Mouse (Mus musculus): Measurements from ENCODE around the gene Eif4a1. TPM values are rescaled to one million over a fixed set of nuclear protein-coding genes. Genes with fewer than 3 reads are reported as not detected.

Gene Eif4a1
- polyA plus RNA-seq, 1 experiment = 210 TPM

DNA sequence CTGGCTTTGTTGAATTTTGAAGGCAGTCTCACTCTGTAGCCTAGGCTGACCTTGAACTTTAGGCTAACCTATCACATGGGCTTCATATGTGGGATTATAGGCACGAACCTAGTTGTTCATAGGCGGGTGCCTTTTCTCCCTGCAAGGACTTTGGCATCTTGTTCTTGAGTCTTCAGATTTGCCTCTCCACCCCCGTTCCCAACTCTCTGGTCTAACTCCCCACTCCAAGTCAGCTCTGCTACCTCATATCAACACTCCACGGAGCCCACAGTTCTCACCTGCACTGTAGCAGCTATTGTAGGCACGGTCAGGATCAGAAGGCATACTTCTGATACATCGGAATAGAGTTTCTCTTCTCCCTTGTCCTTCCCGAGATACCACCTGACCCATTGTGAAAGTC is 11.4 kb upstream of the Eif4a1 start:
- Histone ChIP-seq H3K4me3 (ENCODE audit: control insufficient read depth, low read depth, low read length) (no peak overlapping the region), H3K4me1 (ENCODE audit: control insufficient read depth, insufficient read depth, low read length) (peaks cover 9% of the 10 kb centered on the region), H3K36me3 (ENCODE audit: control insufficient read depth, insufficient read depth, low read length) (no peaks in the 10 kb centered on the region), H3K27ac (ENCODE audit: control insufficient read depth, insufficient read depth, low read depth, low read length) (peak overlapping the region; percentile 59), H3K27me3 (ENCODE audit: control insufficient read depth, insufficient read depth, low read length) (no peaks in the 10 kb centered on the region)
- TF ChIP-seq POLR2A (IDR thresholded peaks at IDR 0.05; ENCODE audit: control insufficient read depth, low read depth, low read length) (no peak), CTCF (IDR thresholded peaks at IDR 0.05; ENCODE audit: control insufficient read depth, insufficient read depth, insufficient replicate concordance, low read depth, low read length) (no peak)

DNA sequence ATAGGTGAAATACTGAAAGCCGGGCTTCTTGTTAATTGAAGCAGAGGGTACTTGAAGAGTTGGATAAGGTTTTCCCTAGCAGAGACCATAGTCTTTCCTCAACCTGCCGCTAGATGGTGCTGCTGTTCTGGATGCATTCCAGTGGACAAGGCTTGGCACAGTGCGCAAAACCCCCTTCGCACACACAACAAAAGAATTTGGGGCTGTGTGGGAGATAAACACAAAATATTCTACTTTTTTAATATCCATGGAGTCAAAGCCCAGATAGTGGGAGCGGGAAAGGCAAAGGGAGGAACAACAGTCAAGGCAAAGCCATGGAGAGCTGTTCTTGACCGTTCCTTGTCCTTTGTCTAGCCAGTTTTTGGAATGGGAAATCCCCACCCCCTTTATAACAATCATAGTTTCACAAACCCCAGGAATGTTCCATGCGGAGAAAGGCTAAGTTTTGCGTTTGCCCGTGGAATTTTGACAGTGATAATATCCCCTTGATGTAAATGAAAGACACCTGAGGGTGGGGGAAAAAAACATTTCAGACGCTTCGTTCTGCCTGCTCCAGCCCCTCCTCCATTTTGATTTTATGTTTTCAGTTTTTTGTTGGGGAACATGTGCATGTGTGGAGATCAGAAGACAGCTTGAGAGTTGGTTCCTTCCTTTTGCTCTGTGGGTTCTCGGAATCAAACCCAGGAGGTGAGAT is 10.8 kb upstream of the Eif4a1 start:
- no peaks in the 10 kb centered on the region for H3K36me3 ChIP-seq (ENCODE audit: control insufficient read depth, insufficient read depth, low read length)
- H3K4me3 ChIP-seq (ENCODE audit: control insufficient read depth, low read depth, low read length) = no peak overlapping the region
- TF ChIP-seq CTCF (IDR thresholded peaks at IDR 0.05; ENCODE audit: control insufficient read depth, insufficient read depth, insufficient replicate concordance, low read depth, low read length) (peak; percentile 81; the same call in 1 of the 2 replicates), POLR2A (IDR thresholded peaks at IDR 0.05; ENCODE audit: control insufficient read depth, low read depth, low read length) (no peak)
- H3K4me1 ChIP-seq (ENCODE audit: control insufficient read depth, insufficient read depth, low read length) = peaks cover 9% of the 10 kb centered on the region
- H3K27ac ChIP-seq (ENCODE audit: control insufficient read depth, insufficient read depth, low read depth, low read length) = peak overlapping the region; percentile 59
- no peaks in the 10 kb centered on the region for H3K27me3 ChIP-seq (ENCODE audit: control insufficient read depth, insufficient read depth, low read length)

DNA sequence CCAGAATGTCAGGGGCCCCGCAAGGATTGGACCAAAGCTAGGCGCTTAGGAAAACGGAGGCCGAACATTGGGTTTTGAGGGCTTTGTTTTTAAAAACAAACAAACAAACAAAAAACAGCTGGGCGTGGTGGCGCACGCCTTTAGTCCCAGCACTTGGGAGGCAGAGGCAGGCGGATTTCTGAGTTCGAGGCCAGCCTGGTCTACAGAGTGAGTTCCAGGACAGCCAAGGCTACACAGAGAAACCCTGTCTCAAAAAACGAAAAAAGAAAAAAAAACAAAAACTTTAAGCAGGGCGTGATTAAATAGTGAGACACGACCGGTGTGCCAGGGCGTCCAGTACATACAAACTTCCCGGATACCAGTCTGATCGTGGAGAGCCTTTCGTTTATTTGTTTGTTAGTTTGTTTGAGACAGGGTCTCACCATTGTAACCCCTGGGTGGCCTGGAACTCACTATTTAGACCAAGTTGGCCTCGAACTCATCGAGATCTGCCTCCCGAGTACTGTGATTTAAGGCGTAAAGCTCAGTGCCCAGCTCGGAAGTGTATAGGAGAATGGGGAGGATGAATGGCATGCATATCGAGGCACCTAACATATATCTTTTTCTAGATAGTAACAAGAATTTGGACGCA is 10.1 kb upstream of the Eif4a1 start:
- Histone ChIP-seq H3K27me3 (ENCODE audit: control insufficient read depth, insufficient read depth, low read length) (no peaks in the 10 kb centered on the region), H3K36me3 (ENCODE audit: control insufficient read depth, insufficient read depth, low read length) (no peaks in the 10 kb centered on the region), H3K4me3 (ENCODE audit: control insufficient read depth, low read depth, low read length) (peak overlapping the region; percentile 90), H3K4me1 (ENCODE audit: control insufficient read depth, insufficient read depth, low read length) (peaks cover 9% of the 10 kb centered on the region), H3K27ac (ENCODE audit: control insufficient read depth, insufficient read depth, low read depth, low read length) (peak overlapping the region; percentile 74)
- TF ChIP-seq CTCF (IDR thresholded peaks at IDR 0.05; ENCODE audit: control insufficient read depth, insufficient read depth, insufficient replicate concordance, low read depth, low read length) (no peak), POLR2A (IDR thresholded peaks at IDR 0.05; ENCODE audit: control insufficient read depth, low read depth, low read length) (no peak)

DNA sequence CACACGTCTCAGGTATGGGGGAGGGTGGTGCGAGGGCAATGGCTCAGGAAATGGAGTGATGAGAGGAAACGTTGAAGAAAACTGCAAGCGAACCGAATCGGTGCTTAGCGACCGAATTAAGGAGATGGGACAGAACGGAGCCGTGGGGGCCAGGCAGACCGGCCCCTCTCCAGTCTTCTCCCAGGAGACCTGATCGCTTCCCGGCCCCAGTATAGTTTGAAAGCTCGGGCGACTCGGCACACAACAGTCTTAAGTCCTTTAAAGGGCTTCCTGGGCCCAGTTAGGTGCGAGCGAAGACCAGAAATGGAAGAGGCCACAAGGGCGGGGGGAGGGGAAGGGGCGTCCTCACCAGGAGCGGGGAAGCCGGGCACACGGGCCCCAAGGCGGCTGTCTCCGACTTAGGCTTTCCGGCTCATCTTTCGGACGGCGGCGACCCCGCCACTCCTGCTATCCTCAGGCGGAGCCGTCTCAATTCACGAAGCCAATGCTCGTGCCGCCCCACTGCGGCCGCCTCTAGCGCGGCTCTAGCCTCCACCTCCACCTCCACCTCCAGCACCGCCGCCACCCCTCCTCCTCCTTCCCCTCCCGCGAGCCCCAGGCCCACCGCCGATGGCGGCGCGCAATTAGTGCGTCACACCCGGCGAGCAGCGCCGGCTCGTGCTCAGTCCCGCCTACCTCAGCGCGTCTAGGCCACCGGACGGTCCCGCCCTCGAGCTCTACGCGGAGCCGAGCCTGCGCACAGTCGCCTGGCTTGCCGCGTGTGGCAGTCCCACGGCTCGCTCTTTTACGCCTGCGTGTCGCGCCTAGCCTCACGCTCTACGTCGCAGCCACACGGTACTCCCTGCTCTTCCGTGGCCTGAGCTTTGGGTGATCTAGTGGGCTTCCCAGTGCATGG is 9.3 kb upstream of the Eif4a1 start, which contains the start of gene Senp3:
Senp3 (minus strand) TSS at position 771 of the 895 bp plus-strand sequence.
- peaks cover 9% of the 10 kb centered on the region for H3K4me1 ChIP-seq (ENCODE audit: control insufficient read depth, insufficient read depth, low read length)
- no peaks in the 10 kb centered on the region for H3K36me3 ChIP-seq (ENCODE audit: control insufficient read depth, insufficient read depth, low read length)
- H3K27me3 ChIP-seq (ENCODE audit: control insufficient read depth, insufficient read depth, low read length) = no peaks in the 10 kb centered on the region
- H3K27ac ChIP-seq (ENCODE audit: control insufficient read depth, insufficient read depth, low read depth, low read length) = peak within 1 kb of the TSS; percentile 74
- peak within 1 kb of the TSS; percentile 90 for H3K4me3 ChIP-seq (ENCODE audit: control insufficient read depth, low read depth, low read length)
- TF ChIP-seq POLR2A (IDR thresholded peaks at IDR 0.05; ENCODE audit: control insufficient read depth, low read depth, low read length) (peak; percentile 87; the same call in 1 of the 2 replicates), CTCF (IDR thresholded peaks at IDR 0.05; ENCODE audit: control insufficient read depth, insufficient read depth, insufficient replicate concordance, low read depth, low read length) (no peak)

DNA sequence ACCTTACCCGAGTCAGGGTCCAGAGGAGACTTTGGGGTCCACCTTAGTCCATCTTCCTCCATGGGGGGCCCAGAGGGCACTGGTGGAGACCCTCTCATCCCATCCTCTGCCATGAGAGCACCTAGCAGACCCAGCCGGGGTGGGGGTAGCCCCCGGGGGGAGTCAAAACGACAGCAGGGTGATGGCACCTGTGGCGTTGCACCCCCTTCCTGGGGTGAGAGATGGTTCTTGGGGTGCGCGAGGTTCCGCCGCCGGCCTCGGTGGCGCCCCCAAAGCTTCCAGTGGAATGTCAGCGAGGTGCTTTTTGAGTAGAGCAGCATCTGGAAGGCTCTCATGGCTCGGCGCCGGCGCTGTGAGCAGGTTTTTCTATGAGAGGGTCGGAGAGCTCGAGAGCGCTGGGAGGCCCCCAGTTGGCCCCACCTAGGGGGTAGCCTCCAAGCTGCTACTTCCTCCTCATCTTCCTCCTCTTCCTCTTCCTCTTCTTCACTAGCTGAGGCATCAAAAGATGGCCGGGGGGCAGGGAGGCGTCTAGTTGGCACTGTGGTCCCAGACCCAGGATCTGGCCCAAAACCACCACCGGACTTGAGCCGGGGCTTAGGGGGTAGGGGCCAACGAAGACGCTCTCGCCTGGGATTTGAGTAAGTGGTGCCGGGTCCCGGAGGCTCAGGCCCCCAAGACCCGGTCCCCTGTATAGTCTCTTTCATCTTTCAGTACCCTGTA is 8.1 kb upstream of the Eif4a1 start:
- no peaks in the 10 kb centered on the region for H3K36me3 ChIP-seq (ENCODE audit: control insufficient read depth, insufficient read depth, low read length)

DNA sequence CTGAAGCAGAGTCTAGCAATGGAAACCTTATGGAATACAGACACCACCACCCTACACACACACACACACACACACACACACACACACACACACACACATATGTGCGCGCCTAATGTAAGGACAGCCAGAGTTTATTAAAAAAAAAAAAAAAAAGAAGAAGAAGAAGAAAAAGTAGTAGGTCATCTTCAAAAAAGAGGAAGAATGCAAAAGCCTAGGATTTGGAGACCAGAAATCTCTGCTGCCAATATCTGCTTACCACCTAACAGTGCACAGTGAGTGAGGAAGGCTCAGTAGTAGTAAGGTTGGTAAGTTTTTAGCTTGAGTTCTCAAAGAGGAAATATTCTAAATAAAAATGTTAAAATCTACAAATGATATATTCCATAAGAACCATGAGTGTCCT is 6.9 kb upstream of the Eif4a1 start:
- H3K27ac ChIP-seq (ENCODE audit: control insufficient read depth, insufficient read depth, low read depth, low read length) = no peak overlapping the region
- no peaks in the 10 kb centered on the region for H3K36me3 ChIP-seq (ENCODE audit: control insufficient read depth, insufficient read depth, low read length)
- no peak for TF ChIP-seq POLR2A (IDR thresholded peaks at IDR 0.05; ENCODE audit: control insufficient read depth, low read depth, low read length)
- no peak for TF ChIP-seq CTCF (IDR thresholded peaks at IDR 0.05; ENCODE audit: control insufficient read depth, insufficient read depth, insufficient replicate concordance, low read depth, low read length)
- no peak overlapping the region for H3K4me3 ChIP-seq (ENCODE audit: control insufficient read depth, low read depth, low read length)
- H3K27me3 ChIP-seq (ENCODE audit: control insufficient read depth, insufficient read depth, low read length) = no peaks in the 10 kb centered on the region
- peaks cover 5% of the 10 kb centered on the region for H3K4me1 ChIP-seq (ENCODE audit: control insufficient read depth, insufficient read depth, low read length)

More for the DNA sequence above, 8.1 kb upstream of the Eif4a1 start:
- H3K4me3 ChIP-seq (ENCODE audit: control insufficient read depth, low read depth, low read length) = peak overlapping the region; percentile 90
- H3K27ac ChIP-seq (ENCODE audit: control insufficient read depth, insufficient read depth, low read depth, low read length) = no peak overlapping the region
- no peak for TF ChIP-seq CTCF (IDR thresholded peaks at IDR 0.05; ENCODE audit: control insufficient read depth, insufficient read depth, insufficient replicate concordance, low read depth, low read length)
- TF ChIP-seq POLR2A (IDR thresholded peaks at IDR 0.05; ENCODE audit: control insufficient read depth, low read depth, low read length) = no peak
- peaks cover 7% of the 10 kb centered on the region for H3K4me1 ChIP-seq (ENCODE audit: control insufficient read depth, insufficient read depth, low read length)
- no peaks in the 10 kb centered on the region for H3K27me3 ChIP-seq (ENCODE audit: control insufficient read depth, insufficient read depth, low read length)
